Mouse (Mus musculus): ENCODE measurements around the gene Zbtb20. TPM values are rescaled to one million over a fixed set of nuclear protein-coding genes. Genes with fewer than 3 reads are reported as not detected.

Gene Zbtb20
- polyA plus RNA-seq, 1 experiment, result 0.13 TPM

DNA sequence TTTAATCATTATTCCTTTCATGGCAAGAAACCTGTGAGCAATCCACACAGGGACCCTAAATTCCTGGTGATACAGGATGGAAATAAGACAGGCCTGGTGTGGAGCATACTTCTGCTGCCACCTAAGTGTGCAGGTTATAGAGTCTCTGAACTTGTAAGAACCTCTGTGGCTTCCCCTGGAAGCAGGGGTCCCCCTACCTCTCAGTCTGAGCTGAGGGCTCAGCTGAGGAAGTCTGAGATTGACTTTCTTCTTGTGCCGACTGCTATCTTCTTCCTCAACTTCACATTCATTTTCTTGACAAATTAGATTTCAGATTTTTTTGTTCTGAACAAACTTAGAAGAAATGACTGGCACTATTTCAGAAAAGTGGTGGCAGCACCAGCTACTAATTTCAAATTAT is 617.2 kb downstream of the Zbtb20 start:
- Histone ChIP-seq H3K27me3 (ENCODE audit: control insufficient read depth) (no peaks in the 10 kb centered on the region), H3K36me3 (ENCODE audit: control insufficient read depth) (no peaks in the 10 kb centered on the region)

DNA sequence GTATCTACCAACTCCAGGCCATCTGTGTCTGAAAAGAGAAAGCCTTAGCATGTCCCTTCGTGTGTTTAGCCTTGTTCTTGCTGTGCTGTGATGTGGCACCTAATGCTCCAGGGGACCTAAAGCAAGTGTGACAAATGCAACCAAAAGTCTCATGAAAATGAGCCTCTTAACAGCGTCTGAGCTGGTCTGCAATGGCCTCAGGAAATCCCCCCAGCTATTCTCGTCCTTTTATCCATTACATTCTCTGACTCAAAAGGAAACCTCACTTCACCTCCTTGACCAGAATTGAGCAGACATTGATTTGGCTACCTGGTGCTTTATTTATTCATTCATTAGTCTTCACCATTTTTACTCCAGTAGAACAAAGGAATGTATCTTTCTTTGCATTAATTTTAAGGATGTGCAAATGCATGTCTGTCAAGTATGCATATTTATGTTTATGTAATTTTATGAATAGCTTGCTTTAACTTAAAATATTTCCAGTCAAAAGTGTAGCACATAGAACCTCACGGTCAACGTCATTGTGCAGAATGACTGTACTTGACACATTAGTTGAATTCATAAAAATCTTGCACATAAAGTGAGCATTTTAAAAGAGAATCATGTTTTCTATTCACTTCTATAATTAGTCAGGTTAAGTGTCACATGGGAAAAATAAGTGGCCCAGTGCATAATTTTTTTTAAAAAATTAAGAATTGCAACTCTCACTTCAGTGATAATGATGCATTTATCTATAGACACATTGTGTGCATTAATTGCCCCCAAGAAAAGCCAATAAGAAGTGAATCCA is 618.1 kb downstream of the Zbtb20 start:
- TF ChIP-seq TAL1 (IDR thresholded peaks at IDR 0.05; ENCODE audit: low read length), result no peak
- TF ChIP-seq GATA1 (IDR thresholded peaks at IDR 0.05; ENCODE audit: low read length), result no peak
- Histone ChIP-seq H3K9me3 (ENCODE audit: control insufficient read depth, low read length) (no peaks in the 10 kb centered on the region), H3K27me3 (ENCODE audit: control insufficient read depth) (no peaks in the 10 kb centered on the region), H3K4me1 (ENCODE audit: control insufficient read depth) (no peaks in the 10 kb centered on the region), H3K4me3 (replicated peaks) (no peak overlapping the region), H3K36me3 (ENCODE audit: control insufficient read depth) (no peaks in the 10 kb centered on the region)

More for the DNA sequence above, 617.2 kb downstream of the Zbtb20 start:
- Histone ChIP-seq H3K9me3 (ENCODE audit: control insufficient read depth, low read length) (no peaks in the 10 kb centered on the region), H3K4me3 (replicated peaks) (no peak overlapping the region), H3K4me1 (ENCODE audit: control insufficient read depth) (no peaks in the 10 kb centered on the region)
- no peak for TF ChIP-seq TAL1 (IDR thresholded peaks at IDR 0.05; ENCODE audit: low read length)
- no peak for TF ChIP-seq GATA1 (IDR thresholded peaks at IDR 0.05; ENCODE audit: low read length)

DNA sequence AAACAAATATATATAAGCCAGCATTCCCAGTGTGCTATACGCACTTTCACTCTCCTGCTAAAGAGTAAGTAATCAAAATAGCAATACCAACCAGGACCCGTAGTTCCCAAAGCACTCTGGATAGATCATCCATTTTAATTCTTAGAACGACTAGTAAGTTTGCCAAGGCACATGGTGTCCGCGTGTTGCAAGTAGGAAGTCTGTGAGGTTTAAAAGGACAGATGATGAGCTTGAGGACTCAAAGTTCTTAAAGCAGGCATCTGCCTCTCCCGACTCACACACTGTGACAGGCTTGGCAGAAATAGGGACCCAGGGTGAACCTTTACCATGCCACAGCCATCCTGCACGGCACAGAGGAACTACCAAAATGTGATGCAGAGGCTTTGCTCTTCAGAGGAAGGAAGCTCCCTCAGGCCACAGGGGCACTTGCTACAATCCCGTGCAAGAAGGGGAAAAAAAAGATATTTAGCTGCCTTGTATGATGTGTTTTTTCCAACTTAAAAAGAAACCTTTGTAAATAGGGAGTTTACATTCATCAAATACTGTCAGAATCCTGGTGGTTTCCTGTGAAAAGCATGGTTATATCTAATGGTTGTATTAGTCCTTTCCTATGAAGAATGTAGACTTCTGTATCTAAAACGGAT is 619.6 kb downstream of the Zbtb20 start:
- no peak overlapping the region for H3K4me3 ChIP-seq (replicated peaks)
- H3K36me3 ChIP-seq (ENCODE audit: control insufficient read depth), result no peaks in the 10 kb centered on the region
- no peaks in the 10 kb centered on the region for H3K9me3 ChIP-seq (ENCODE audit: control insufficient read depth, low read length)
- TF ChIP-seq GATA1 (IDR thresholded peaks at IDR 0.05; ENCODE audit: low read length), result no peak
- no peak for TF ChIP-seq TAL1 (IDR thresholded peaks at IDR 0.05; ENCODE audit: low read length)
- H3K4me1 ChIP-seq (ENCODE audit: control insufficient read depth), result no peaks in the 10 kb centered on the region
- H3K27me3 ChIP-seq (ENCODE audit: control insufficient read depth), result no peaks in the 10 kb centered on the region

DNA sequence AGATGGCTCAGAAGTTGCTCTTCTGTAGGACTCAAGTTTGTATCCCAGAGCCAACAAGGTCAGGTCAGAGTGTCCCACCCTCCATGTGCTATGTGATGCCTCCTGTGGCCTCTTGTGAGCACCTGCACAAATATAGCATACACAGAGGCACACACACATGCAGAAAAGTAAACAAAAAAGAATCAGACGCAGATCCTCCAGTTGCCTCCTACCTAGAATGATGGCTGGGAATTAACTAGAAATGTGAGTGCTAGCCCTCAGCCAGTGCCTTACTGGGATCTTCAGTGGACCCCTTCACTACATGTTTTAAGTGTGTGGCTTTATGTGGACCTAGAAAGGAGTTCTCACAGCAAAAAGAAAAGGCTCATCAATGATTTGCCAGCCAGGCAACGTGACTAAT is 621.4 kb downstream of the Zbtb20 start:
- Histone ChIP-seq H3K4me1 (ENCODE audit: control insufficient read depth) (no peaks in the 10 kb centered on the region), H3K9me3 (ENCODE audit: control insufficient read depth, low read length) (no peaks in the 10 kb centered on the region), H3K4me3 (replicated peaks) (no peak overlapping the region), H3K27me3 (ENCODE audit: control insufficient read depth) (no peaks in the 10 kb centered on the region), H3K36me3 (ENCODE audit: control insufficient read depth) (no peaks in the 10 kb centered on the region)
- TF ChIP-seq TAL1 (IDR thresholded peaks at IDR 0.05; ENCODE audit: low read length) (no peak), GATA1 (IDR thresholded peaks at IDR 0.05; ENCODE audit: low read length) (no peak)

DNA sequence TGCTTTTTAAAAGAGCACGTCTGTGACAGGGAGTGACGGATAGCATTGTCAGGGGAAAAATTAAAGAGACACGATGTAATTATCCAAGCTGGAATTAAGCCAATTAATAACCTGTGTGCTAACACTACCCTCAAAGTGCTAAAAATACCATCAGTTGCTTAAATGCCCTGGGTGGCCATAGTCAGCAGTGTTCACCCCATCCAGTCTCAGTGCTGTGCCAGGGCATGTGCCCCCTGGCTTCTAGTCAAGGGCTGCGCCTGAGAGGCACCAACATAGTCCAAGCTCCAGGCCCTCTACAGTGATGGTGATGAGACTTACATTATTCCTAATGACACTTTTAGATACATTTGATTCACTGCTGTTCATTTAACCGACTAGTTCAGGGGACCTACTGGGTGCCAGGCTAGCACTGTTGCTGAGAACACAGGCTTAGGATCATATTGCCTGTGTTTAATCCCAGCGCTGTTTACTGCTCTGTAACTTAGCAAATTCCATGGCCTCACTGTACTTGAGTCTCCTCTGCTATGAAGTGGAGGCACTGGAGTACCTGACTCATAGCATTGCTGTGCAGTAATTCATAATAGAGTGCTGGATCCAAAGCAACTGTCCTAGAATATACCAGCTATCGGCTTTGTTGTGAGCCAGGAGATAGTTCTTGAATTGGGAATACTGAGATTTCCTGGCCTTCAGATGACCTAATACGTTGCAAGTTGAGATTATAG is 624.6 kb downstream of the Zbtb20 start:
- H3K9me3 ChIP-seq (ENCODE audit: control insufficient read depth, low read length), result no peaks in the 10 kb centered on the region
- TF ChIP-seq GATA1 (IDR thresholded peaks at IDR 0.05; ENCODE audit: low read length), result no peak
- TF ChIP-seq TAL1 (IDR thresholded peaks at IDR 0.05; ENCODE audit: low read length), result no peak
- H3K36me3 ChIP-seq (ENCODE audit: control insufficient read depth), result no peaks in the 10 kb centered on the region
- H3K4me3 ChIP-seq (replicated peaks), result no peak overlapping the region
- peaks cover 14% of the 10 kb centered on the region for H3K27me3 ChIP-seq (ENCODE audit: control insufficient read depth)
- H3K4me1 ChIP-seq (ENCODE audit: control insufficient read depth), result no peaks in the 10 kb centered on the region

DNA sequence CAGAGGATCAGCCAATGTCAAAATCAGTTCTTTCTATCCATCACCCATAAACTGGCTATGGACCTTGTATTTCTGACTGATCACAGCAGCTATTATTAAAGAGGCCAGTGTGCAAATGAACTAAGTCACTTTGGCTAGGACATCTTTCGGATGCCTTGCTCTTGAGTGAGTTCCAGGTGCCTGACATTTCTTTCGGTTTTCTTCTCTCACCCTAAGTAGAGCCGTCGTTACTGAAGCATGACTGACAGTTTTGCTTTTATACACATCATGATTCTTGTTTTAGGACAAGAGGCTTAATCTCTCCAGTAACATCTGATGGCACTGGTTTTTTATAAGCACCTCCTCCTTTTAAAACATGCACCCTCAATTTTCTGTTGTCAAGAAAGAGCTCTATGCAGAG is 625.6 kb downstream of the Zbtb20 start:
- TF ChIP-seq GATA1 (IDR thresholded peaks at IDR 0.05; ENCODE audit: low read length) (no peak), TAL1 (IDR thresholded peaks at IDR 0.05; ENCODE audit: low read length) (no peak)
- Histone ChIP-seq H3K4me3 (replicated peaks) (no peak overlapping the region), H3K9me3 (ENCODE audit: control insufficient read depth, low read length) (no peaks in the 10 kb centered on the region), H3K27me3 (ENCODE audit: control insufficient read depth) (peaks cover 14% of the 10 kb centered on the region), H3K4me1 (ENCODE audit: control insufficient read depth) (no peaks in the 10 kb centered on the region), H3K36me3 (ENCODE audit: control insufficient read depth) (no peaks in the 10 kb centered on the region)

DNA sequence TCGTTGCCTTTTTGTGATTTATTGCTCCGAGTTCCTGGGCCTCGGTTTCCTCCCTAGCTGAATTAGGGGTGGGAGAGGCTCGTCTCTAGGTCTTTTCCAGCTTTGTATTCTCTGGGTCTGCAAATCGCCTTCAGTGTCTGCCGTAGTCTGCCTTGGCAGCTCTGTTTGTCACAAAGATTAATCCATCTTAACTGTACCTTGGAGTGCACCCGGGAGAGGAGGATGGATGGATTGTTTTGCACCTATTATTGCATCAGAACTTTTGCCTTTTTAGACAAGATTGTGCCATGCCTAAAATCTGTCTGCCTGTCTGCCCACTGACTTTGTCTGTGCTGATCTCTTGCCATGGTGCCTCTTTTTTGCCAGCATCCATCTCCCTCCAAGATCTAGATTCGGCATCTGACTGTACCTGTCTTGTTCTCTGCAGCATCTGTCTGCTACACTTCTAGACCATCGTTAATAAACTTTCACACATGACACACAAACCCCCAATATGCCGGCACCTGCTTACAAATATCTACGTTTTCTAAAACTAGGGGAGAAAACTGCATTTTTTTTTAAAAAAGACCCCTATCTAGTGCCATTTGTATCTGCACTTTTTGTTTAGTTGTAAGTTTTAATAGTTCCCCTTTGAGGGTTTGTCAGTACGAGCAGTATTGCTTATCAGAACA is 626.8 kb downstream of the Zbtb20 start:
- Histone ChIP-seq H3K4me3 (replicated peaks) (no peak overlapping the region), H3K36me3 (ENCODE audit: control insufficient read depth) (no peaks in the 10 kb centered on the region), H3K9me3 (ENCODE audit: control insufficient read depth, low read length) (no peaks in the 10 kb centered on the region), H3K4me1 (ENCODE audit: control insufficient read depth) (no peaks in the 10 kb centered on the region), H3K27me3 (ENCODE audit: control insufficient read depth) (peaks cover 14% of the 10 kb centered on the region)
- no peak for TF ChIP-seq TAL1 (IDR thresholded peaks at IDR 0.05; ENCODE audit: low read length)
- TF ChIP-seq GATA1 (IDR thresholded peaks at IDR 0.05; ENCODE audit: low read length), result no peak

DNA sequence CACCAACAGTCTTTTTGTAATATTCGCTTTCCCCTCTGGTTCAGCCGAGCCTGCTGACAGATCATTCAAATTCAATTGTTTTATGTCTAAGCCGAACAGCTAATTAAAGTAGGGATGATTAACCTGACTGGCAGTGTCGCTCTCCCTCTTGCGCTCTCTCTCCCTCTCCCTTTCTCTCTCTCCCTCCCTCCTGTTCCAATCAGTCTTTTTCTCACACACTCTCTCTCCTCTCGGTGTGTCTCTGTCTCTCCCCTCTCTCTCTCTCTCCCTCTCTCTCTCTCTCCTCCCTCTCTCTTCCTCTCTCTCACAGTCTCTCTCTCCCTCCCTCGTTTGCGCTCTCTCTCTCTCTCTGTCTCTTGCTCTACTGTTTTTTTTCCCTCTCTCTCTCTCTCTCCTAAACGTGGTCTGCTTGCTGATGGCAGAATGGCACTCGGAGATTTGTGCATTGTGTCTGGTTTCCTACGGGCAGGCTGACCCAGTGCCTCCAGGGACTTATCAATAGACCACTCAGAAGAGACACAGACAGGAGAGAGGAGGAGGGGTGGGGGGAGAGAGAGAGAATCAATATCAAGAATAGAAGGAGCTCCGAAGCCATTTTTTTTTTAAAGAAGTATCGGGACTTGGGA is 627.4 kb downstream of the Zbtb20 start:
- TF ChIP-seq GATA1 (IDR thresholded peaks at IDR 0.05; ENCODE audit: low read length) (no peak), TAL1 (IDR thresholded peaks at IDR 0.05; ENCODE audit: low read length) (no peak)
- Histone ChIP-seq H3K4me1 (ENCODE audit: control insufficient read depth) (no peaks in the 10 kb centered on the region), H3K4me3 (replicated peaks) (no peak overlapping the region), H3K9me3 (ENCODE audit: control insufficient read depth, low read length) (no peaks in the 10 kb centered on the region), H3K27me3 (ENCODE audit: control insufficient read depth) (peaks cover 14% of the 10 kb centered on the region), H3K36me3 (ENCODE audit: control insufficient read depth) (no peaks in the 10 kb centered on the region)

All from erythroblast, embryonic 14.5 days (primary cell).